Mouse (Mus musculus): ENCODE results near the gene Ugt1a6a. TPM values are rescaled to one million over a fixed set of nuclear protein-coding genes. Genes with fewer than 3 reads are reported as not detected.

Ugt1a6a gene
- polyA plus RNA-seq, 1 experiment from 2014 or later, result 29.2 TPM

DNA sequence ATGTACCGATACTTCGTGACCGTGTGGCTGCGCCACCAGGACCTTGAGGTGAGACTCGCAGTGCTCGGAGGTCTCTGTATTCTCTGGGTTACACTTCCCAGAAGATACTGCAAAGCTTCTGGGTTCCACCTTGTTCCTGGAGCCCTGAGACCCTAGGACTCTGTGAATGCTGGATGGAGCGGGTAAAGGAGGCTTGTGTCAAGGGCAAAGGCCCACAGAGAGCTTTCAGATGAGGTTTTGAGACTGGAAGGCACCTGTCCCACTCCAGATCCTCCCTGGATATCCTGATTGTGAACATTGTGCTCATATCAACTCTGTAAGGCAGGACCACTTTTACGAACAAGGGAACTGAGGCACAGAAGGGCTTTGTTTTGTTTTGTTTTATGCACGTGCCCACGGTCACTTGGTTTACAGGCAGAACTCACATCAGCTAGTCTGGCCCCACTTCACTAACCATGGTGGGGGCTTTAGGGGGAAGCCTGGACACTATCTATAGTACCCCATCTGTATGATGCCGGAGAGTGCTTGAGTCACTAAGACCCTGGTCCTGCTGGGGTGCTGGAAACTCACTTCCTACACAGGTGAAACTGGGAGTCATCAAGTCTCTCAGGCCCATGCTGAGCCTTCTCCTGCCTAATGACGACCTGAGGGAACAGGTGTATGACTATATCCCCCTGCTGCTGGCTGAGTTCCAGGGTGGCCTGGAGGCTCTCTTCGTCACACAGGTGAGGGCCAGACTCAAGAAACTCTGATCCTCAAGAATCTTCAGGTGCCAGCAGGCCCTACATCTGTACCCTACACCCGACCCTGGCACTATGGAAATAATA lies 99.0 kb downstream of the Ugt1a6a start:
- ATAC-seq (ENCODE audit: insufficient read depth, low FRiP score, low read depth), result no peak
- Histone ChIP-seq H3K9ac (no peak overlapping the region), H3K27me3 (replicated peaks) (no peaks in the 10 kb centered on the region), H3K4me3 (replicated peaks) (no peak overlapping the region), H3K27ac (no peak overlapping the region), H3K9me3 (peaks cover 18% of the 10 kb centered on the region; the same call in 1 of the 2 replicates), H3K4me1 (no peaks in the 10 kb centered on the region), H3K4me2 (no peak overlapping the region), H3K36me3 (no peaks in the 10 kb centered on the region)
- 66% methylated on average over 14 of the region's 14 CpGs for WGBS

DNA sequence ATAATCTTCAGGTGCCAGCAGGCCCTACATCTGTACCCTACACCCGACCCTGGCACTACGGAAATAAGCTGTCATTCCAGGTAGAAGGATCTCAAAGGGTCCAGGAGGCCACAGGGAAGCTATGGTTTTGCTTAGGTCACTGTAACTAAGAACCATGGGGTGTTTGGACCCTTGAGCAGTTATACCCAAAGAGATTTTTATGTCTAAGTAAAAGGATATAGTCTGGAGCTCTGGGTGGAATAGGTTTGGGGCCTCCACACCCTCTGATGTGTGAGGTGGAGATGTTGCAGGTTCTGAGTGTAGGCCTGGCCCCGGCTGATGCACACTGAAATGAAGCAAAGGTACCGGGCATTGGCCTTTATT lies 99.6 kb downstream of the Ugt1a6a start:
- Histone ChIP-seq H3K36me3 (no peaks in the 10 kb centered on the region), H3K4me3 (replicated peaks) (no peak overlapping the region), H3K4me1 (no peaks in the 10 kb centered on the region), H3K27ac (no peak overlapping the region), H3K9me3 (peaks cover 23% of the 10 kb centered on the region; the same call in 1 of the 2 replicates), H3K27me3 (replicated peaks) (no peaks in the 10 kb centered on the region), H3K4me2 (no peak overlapping the region), H3K9ac (no peak overlapping the region)
- WGBS, result 64% methylated on average over 4 of the region's 4 CpGs
- no peak for ATAC-seq (ENCODE audit: insufficient read depth, low FRiP score, low read depth)

DNA sequence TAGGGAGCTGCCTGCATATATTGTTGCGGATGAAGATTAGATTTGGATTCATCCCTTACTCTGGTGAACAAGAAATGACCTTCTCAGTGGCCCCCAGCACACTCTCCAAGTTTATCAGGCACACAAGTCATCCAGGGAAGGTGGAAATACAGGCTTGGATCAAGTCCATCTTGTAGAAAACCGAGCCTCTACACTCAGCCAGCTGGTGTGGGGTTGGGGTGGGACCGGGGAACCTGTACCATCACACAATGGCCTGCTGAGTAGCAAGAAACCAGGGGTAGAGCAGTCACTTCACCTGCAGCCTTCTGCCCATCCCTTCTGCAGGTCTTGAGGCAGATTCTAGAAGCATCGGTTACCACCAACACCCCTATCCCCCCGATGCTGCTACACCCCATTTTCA lies 100.0 kb downstream of the Ugt1a6a start:
- Histone ChIP-seq H3K4me2 (no peak overlapping the region), H3K27ac (no peak overlapping the region), H3K4me1 (no peaks in the 10 kb centered on the region), H3K9ac (no peak overlapping the region), H3K4me3 (replicated peaks) (no peak overlapping the region), H3K9me3 (peaks cover 23% of the 10 kb centered on the region; the same call in 1 of the 2 replicates), H3K27me3 (replicated peaks) (no peaks in the 10 kb centered on the region), H3K36me3 (no peaks in the 10 kb centered on the region)
- 42% methylated on average over 5 of the region's 5 CpGs for WGBS
- no peak for ATAC-seq (ENCODE audit: insufficient read depth, low FRiP score, low read depth)

DNA sequence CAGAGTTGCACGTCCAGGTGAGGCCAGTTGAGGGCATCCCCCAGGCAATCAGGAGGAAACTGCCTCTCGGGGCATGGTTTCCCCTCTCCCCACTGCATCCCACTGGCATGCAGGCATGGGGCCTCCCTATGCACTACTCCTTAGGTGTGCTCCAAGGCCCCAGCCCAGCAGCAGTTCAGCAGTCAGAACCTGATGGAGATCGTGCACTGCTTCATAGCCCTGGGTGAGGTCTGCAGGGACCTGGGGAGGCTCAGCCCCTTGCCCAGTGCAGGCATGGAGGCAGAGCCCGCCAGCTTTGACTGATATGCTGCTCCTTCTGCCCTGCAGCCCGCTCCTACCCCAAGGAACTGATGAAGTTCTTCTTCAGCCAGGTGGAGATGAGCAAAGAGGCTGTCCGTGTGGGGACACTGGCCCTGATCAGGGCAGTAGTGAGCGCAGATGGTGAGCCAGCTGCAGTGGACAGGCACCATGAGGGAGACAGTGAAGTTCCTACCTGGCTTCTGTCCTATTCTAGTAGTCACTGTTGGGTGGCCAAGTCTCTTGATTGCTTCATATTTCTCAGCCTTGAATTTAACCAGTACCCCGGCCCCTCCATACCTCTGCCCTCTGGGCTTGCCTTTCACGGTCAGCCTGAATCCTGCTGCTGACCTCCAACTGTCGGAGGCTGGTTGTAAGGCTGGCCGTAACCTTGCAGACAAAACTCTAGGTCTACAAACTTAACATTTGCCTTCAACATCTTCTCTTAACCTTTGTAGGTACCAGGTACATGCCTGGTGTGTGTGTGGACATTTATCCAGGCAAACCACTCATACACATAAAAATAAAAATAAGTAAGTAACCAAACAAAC lies 100.7 kb downstream of the Ugt1a6a start:
- Histone ChIP-seq H3K4me1 (no peaks in the 10 kb centered on the region), H3K27ac (no peak overlapping the region), H3K9me3 (peaks cover 28% of the 10 kb centered on the region; the same call in 1 of the 2 replicates), H3K9ac (no peak overlapping the region), H3K27me3 (replicated peaks) (no peaks in the 10 kb centered on the region), H3K36me3 (no peaks in the 10 kb centered on the region), H3K4me3 (replicated peaks) (no peak overlapping the region), H3K4me2 (no peak overlapping the region)
- ATAC-seq (ENCODE audit: insufficient read depth, low FRiP score, low read depth), result peak; percentile 3; the same call in 1 of the 2 replicates
- 61% methylated on average over 11 of the region's 11 CpGs for WGBS

DNA sequence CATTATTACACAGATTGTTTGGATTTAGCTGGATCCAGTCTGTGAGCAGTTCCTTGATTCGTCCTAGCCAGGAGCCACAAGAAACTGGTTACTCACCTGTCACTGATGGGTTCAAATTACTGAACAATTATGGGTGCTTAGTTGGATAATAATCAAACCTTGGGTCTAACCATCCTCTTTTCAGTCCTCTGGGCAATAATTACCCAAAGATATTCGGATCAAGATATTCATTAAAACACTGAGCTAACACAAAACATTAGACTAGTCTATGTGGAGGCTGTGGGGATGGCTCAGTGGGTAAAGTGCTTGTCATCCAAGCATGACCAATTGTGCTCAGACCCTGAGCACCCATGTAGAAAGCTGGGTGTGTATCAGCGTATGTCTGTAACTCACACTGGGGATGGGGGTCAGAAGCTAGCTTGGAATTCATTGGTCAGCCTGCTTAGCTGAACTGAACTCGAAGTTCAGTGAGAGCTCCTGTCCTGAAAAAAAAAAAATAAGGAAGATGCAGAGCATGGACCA lies 101.3 kb downstream of the Ugt1a6a start:
- Histone ChIP-seq H3K27ac (no peak overlapping the region), H3K36me3 (no peaks in the 10 kb centered on the region), H3K4me3 (replicated peaks) (no peak overlapping the region), H3K4me1 (no peaks in the 10 kb centered on the region), H3K9ac (no peak overlapping the region), H3K4me2 (no peak overlapping the region), H3K9me3 (peaks cover 29% of the 10 kb centered on the region; the same call in 1 of the 2 replicates), H3K27me3 (replicated peaks) (no peaks in the 10 kb centered on the region)
- WGBS, result 54% methylated on average over 4 of the region's 4 CpGs
- ATAC-seq (ENCODE audit: insufficient read depth, low FRiP score, low read depth), result no peak

DNA sequence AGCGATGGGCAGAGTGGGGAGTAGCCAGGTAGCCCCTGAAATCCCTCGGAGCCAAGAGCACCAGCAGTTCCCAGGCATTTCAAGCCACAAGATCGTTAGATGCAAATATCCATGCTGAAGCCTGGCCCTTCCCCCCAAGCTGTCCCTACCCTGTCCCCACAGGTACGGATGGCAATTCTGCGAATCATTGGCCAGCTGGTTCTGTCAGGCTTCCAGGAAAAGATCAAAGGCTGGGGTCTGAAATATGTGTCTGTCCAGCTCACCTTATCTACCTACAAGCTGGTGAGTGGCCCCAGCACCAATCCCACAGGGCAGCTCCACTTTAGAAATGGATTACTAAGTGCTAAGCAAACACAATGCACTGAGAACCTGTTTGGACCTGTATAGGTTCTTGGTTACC lies 102.7 kb downstream of the Ugt1a6a start:
- H3K9ac ChIP-seq, result no peak overlapping the region
- H3K4me2 ChIP-seq, result no peak overlapping the region
- WGBS, result 74% methylated on average over 5 of the region's 5 CpGs
- no peaks in the 10 kb centered on the region for H3K27me3 ChIP-seq (replicated peaks)
- no peaks in the 10 kb centered on the region for H3K36me3 ChIP-seq
- H3K27ac ChIP-seq, result no peak overlapping the region
- no peak overlapping the region for H3K4me3 ChIP-seq (replicated peaks)
- peaks cover 29% of the 10 kb centered on the region; the same call in 1 of the 2 replicates for H3K9me3 ChIP-seq
- ATAC-seq (ENCODE audit: insufficient read depth, low FRiP score, low read depth), result 0 out of 2 replicates have a peak, but pooled peaks have one; percentile 5
- H3K4me1 ChIP-seq, result no peaks in the 10 kb centered on the region

DNA sequence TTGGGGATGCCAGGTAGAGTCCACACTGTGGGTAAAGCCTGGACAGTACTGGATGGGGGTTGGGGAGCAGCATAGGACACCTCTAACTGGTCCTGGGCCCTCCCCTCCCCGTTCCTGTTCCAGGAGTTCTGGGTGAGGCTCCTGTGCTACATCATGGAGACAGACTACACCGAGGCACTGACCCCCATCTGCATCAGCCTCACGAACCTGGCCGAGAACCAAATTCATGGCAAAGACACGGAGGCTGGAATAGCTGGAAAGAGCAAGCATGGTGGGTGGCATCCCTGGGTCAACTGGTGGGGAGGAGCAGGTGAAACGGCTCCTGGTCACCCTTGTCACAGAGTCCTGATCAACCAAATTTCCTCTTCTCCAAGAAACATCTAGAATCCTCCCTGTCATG lies 104.2 kb downstream of the Ugt1a6a start:
- Histone ChIP-seq H3K9me3 (peaks cover 29% of the 10 kb centered on the region; the same call in 1 of the 2 replicates), H3K27me3 (replicated peaks) (no peaks in the 10 kb centered on the region), H3K27ac (no peak overlapping the region), H3K36me3 (no peaks in the 10 kb centered on the region), H3K4me3 (replicated peaks) (no peak overlapping the region), H3K4me2 (no peak overlapping the region), H3K4me1 (no peaks in the 10 kb centered on the region), H3K9ac (no peak overlapping the region)
- WGBS, result 71% methylated on average over 6 of the region's 6 CpGs
- no peak for ATAC-seq (ENCODE audit: insufficient read depth, low FRiP score, low read depth)

DNA sequence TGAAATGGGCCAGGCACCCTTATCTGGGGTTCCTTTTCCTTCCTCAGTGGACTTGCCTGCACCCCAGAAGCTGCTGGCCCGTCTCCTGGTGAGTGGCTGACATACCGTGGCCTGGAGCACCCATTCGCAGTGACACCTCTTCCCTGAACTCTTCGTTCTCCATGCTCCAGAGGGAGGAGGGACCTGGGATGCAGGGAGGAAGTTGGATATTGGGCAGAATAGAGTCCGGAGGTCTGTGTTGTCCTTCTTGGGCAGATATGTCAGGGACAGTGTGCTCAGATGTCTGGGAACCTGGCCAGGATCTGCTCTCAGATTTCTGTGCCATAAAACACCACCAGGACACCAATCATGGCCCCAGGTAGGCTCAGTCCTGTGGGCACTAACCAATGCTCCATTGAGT lies 105.5 kb downstream of the Ugt1a6a start:
- no peak overlapping the region for H3K27ac ChIP-seq
- no peak overlapping the region for H3K4me2 ChIP-seq
- H3K9ac ChIP-seq, result no peak overlapping the region
- WGBS, result 72% methylated on average over 5 of the region's 5 CpGs
- no peaks in the 10 kb centered on the region for H3K4me1 ChIP-seq
- ATAC-seq (ENCODE audit: insufficient read depth, low FRiP score, low read depth), result no peak
- peaks cover 29% of the 10 kb centered on the region; the same call in 1 of the 2 replicates for H3K9me3 ChIP-seq
- no peak overlapping the region for H3K4me3 ChIP-seq (replicated peaks)
- no peaks in the 10 kb centered on the region for H3K27me3 ChIP-seq (replicated peaks)
- no peaks in the 10 kb centered on the region for H3K36me3 ChIP-seq

DNA sequence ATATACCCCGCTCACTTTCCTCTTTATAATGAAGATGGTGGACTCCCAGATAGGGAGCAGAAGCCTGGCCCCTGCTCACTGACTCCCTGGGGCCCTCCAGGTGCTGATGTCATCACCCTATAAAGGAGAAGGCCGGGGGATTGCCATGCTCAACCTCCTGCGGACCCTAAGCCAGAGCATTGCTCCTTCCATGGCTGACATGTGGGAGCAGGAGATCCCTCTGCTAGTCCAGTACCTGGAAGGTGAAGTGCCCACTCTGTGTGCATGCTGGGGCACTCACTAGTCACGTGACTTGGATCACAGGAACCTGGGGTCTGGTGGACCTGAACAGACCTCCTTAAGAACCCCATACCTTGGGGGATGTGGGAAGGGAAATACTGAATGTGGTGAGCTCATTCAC lies 106.0 kb downstream of the Ugt1a6a start:
- no peak for ATAC-seq (ENCODE audit: insufficient read depth, low FRiP score, low read depth)
- 71% methylated on average over 4 of the region's 4 CpGs for WGBS
- peaks cover 28% of the 10 kb centered on the region; the same call in 1 of the 2 replicates for H3K9me3 ChIP-seq

DNA sequence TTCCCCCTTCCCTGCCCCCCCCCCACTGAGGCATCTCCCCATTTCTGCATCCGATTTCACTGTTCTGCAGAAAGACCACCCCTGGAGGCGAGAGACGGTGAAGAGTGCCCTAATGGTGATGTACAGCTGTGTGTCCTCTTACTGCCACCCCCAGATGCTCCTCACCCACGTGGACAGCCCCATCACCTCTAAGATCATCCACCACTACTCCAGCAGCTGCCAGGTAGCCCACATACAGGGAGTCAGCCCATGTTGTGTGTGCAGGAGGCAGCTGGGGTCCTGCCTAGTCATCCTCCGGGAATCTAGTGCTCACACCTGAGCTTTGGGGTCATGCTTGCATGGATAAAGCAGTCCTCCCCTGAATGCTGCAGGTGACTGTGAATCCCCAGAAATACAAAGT lies 109.3 kb downstream of the Ugt1a6a start:
- peaks cover 15% of the 10 kb centered on the region for H3K9me3 ChIP-seq
- H3K27ac ChIP-seq, result no peak overlapping the region
- no peak overlapping the region for H3K4me2 ChIP-seq
- H3K4me3 ChIP-seq (replicated peaks), result no peak overlapping the region
- no peak for ATAC-seq (ENCODE audit: insufficient read depth, low FRiP score, low read depth)
- no peaks in the 10 kb centered on the region for H3K4me1 ChIP-seq
- no peaks in the 10 kb centered on the region for H3K36me3 ChIP-seq
- WGBS, result 61% methylated on average over 5 of the region's 5 CpGs
- no peaks in the 10 kb centered on the region for H3K27me3 ChIP-seq (replicated peaks)
- no peak overlapping the region for H3K9ac ChIP-seq

More for the DNA sequence above, 106.0 kb downstream of the Ugt1a6a start:
- H3K27ac ChIP-seq, result no peak overlapping the region
- no peaks in the 10 kb centered on the region for H3K36me3 ChIP-seq
- no peaks in the 10 kb centered on the region for H3K27me3 ChIP-seq (replicated peaks)
- H3K4me1 ChIP-seq, result no peaks in the 10 kb centered on the region
- no peak overlapping the region for H3K4me3 ChIP-seq (replicated peaks)
- no peak overlapping the region for H3K4me2 ChIP-seq
- H3K9ac ChIP-seq, result no peak overlapping the region

DNA sequence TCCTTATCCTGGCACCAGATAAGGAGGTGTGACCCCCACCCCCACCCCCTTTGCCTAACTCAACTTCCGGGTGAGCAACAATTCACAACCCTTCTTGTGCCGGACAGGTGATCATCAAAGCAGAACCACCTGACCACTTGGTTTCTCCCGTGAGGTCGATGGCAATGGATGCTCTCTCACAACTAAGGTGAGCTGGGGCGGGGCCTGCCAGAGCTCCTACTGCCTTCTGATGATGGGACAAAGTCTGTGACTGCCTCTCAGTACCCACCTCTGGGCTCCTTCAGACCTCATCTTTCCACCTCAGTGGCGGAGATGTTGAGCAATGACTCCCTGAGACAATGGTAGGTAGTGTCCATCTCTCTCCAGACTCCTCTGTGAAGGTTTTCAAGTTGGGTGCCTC lies 111.3 kb downstream of the Ugt1a6a start:
- Histone ChIP-seq H3K9me3 (peaks cover 15% of the 10 kb centered on the region; the same call in 1 of the 2 replicates), H3K27ac (no peak overlapping the region), H3K9ac (no peak overlapping the region), H3K27me3 (replicated peaks) (no peaks in the 10 kb centered on the region), H3K36me3 (no peaks in the 10 kb centered on the region), H3K4me2 (no peak overlapping the region), H3K4me3 (replicated peaks) (no peak overlapping the region), H3K4me1 (no peaks in the 10 kb centered on the region)
- 77% methylated on average over 6 of the region's 6 CpGs for WGBS
- ATAC-seq (ENCODE audit: insufficient read depth, low FRiP score, low read depth), result no peak

DNA sequence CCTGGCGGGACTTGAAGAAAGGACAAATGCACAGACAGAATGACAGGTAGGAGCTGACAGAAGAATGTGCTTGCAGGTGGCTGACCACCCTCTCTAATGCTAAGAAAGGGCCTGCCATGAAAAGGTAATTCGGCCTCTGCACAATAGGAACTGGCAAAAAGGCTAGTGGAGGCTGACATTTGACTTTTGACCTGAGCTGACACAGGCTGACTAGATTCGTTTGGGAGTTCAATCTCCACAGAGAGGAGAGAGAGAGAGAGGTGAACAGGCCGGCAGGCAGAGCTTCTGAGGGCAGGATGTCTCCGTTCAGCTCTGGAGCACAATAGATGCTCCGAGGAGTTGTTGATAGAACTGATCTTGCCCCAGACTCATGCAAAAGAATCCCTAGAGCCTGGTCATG lies 111.8 kb downstream of the Ugt1a6a start:
- 42% methylated on average over 6 of the region's 6 CpGs for WGBS
- H3K9ac ChIP-seq, result no peak overlapping the region
- H3K4me1 ChIP-seq, result no peaks in the 10 kb centered on the region
- H3K27ac ChIP-seq, result no peak overlapping the region
- H3K27me3 ChIP-seq (replicated peaks), result no peaks in the 10 kb centered on the region
- no peaks in the 10 kb centered on the region for H3K36me3 ChIP-seq
- H3K4me3 ChIP-seq (replicated peaks), result no peak overlapping the region
- peaks cover 15% of the 10 kb centered on the region; the same call in 1 of the 2 replicates for H3K9me3 ChIP-seq
- ATAC-seq (ENCODE audit: insufficient read depth, low FRiP score, low read depth), result no peak
- H3K4me2 ChIP-seq, result no peak overlapping the region

All from stomach, embryonic 15.5 days (tissue).